Mouse (Mus musculus): ENCODE measurements at regions not wholly inside any gene's neighbourhood (a gene's known extent, or its start where the extent isn't known, plus 50 kb on each side); places are given as distances from the start of the nearest gene placed in this dataset.

- WGBS = 70% methylated on average over 1 of the region's 1 CpGs
- Histone ChIP-seq H3K27ac (ENCODE audit: low read length) (no peak overlapping the region), H3K9me3 (ENCODE audit: control insufficient read depth, low read depth, low read length) (no peaks in the 10 kb centered on the region)
Measured at GRCm38 (mm10) chr15:62192706-62193105, 1269.9 kb upstream of the A1bg start.

GRCm38 (mm10) chr15:62191641-62192040 lies 1268.8 kb upstream of the A1bg start:
- H3K36me3 ChIP-seq (ENCODE audit: control insufficient read depth, insufficient read depth, low read length) = no peaks in the 10 kb centered on the region
- no peaks in the 10 kb centered on the region for H3K27me3 ChIP-seq (ENCODE audit: control insufficient read depth, insufficient read depth, low read length)
- no peak overlapping the region for H3K27ac ChIP-seq (ENCODE audit: low read length)
- no peaks in the 10 kb centered on the region for H3K4me1 ChIP-seq (ENCODE audit: control insufficient read depth, insufficient read depth, low read length)
- H3K9me3 ChIP-seq (ENCODE audit: control insufficient read depth, low read depth, low read length) = no peaks in the 10 kb centered on the region
- WGBS = 78% methylated on average over 1 of the region's 1 CpGs
- H3K4me2 ChIP-seq (replicated peaks; ENCODE audit: low read depth, low read length) = no peak overlapping the region
- H3K9ac ChIP-seq (replicated peaks; ENCODE audit: low read depth, low read length) = no peak overlapping the region
- no peak overlapping the region for H3K4me3 ChIP-seq (ENCODE audit: low read depth, low read length)
- ATAC-seq (ENCODE audit: insufficient number of reproducible peaks, insufficient read depth, low FRiP score, low read depth) = no peak

More at GRCm38 (mm10) chr15:62192706-62193105, 1269.9 kb upstream of the A1bg start:
- ATAC-seq (ENCODE audit: insufficient number of reproducible peaks, insufficient read depth, low FRiP score, low read depth) = no peak
- Histone ChIP-seq H3K9ac (replicated peaks; ENCODE audit: low read depth, low read length) (no peak overlapping the region), H3K27me3 (ENCODE audit: control insufficient read depth, insufficient read depth, low read length) (no peaks in the 10 kb centered on the region), H3K4me3 (ENCODE audit: low read depth, low read length) (no peak overlapping the region), H3K36me3 (ENCODE audit: control insufficient read depth, insufficient read depth, low read length) (no peaks in the 10 kb centered on the region), H3K4me2 (replicated peaks; ENCODE audit: low read depth, low read length) (no peak overlapping the region), H3K4me1 (ENCODE audit: control insufficient read depth, insufficient read depth, low read length) (no peaks in the 10 kb centered on the region)

- H3K4me2 ChIP-seq (replicated peaks; ENCODE audit: low read depth, low read length) = no peak overlapping the region
- H3K4me1 ChIP-seq (ENCODE audit: control insufficient read depth, insufficient read depth, low read length) = no peaks in the 10 kb centered on the region
- ATAC-seq (ENCODE audit: insufficient number of reproducible peaks, insufficient read depth, low FRiP score, low read depth) = no peak
- no peaks in the 10 kb centered on the region for H3K36me3 ChIP-seq (ENCODE audit: control insufficient read depth, insufficient read depth, low read length)
- no peak overlapping the region for H3K4me3 ChIP-seq (ENCODE audit: low read depth, low read length)
- H3K27me3 ChIP-seq (ENCODE audit: control insufficient read depth, insufficient read depth, low read length) = no peaks in the 10 kb centered on the region
- no peak overlapping the region for H3K9ac ChIP-seq (replicated peaks; ENCODE audit: low read depth, low read length)
- 88% methylated on average over 5 of the region's 5 CpGs for WGBS
- H3K9me3 ChIP-seq (ENCODE audit: control insufficient read depth, low read depth, low read length) = no peaks in the 10 kb centered on the region
- no peak overlapping the region for H3K27ac ChIP-seq (ENCODE audit: low read length)
Measured at GRCm38 (mm10) chr15:62190977-62191614, 1268.3 kb upstream of the A1bg start.

GRCm38 (mm10) chr15:62190224-62190910 lies 1267.6 kb upstream of the A1bg start:
- Histone ChIP-seq H3K36me3 (ENCODE audit: control insufficient read depth, insufficient read depth, low read length) (no peaks in the 10 kb centered on the region), H3K4me2 (replicated peaks; ENCODE audit: low read depth, low read length) (no peak overlapping the region), H3K27me3 (ENCODE audit: control insufficient read depth, insufficient read depth, low read length) (no peaks in the 10 kb centered on the region), H3K27ac (ENCODE audit: low read length) (no peak overlapping the region), H3K9me3 (ENCODE audit: control insufficient read depth, low read depth, low read length) (no peaks in the 10 kb centered on the region), H3K4me1 (ENCODE audit: control insufficient read depth, insufficient read depth, low read length) (no peaks in the 10 kb centered on the region), H3K4me3 (ENCODE audit: low read depth, low read length) (no peak overlapping the region), H3K9ac (replicated peaks; ENCODE audit: low read depth, low read length) (no peak overlapping the region)
- WGBS = 80% methylated on average over 5 of the region's 5 CpGs
- ATAC-seq (ENCODE audit: insufficient number of reproducible peaks, insufficient read depth, low FRiP score, low read depth) = no peak

- no peaks in the 10 kb centered on the region for H3K27me3 ChIP-seq (ENCODE audit: control insufficient read depth, insufficient read depth, low read length)
- 91% methylated on average over 14 of the region's 14 CpGs for WGBS
- H3K4me1 ChIP-seq (ENCODE audit: control insufficient read depth, insufficient read depth, low read length) = no peaks in the 10 kb centered on the region
Measured at GRCm38 (mm10) chr15:62189565-62190181, 1266.9 kb upstream of the A1bg start.

GRCm38 (mm10) chr15:62186548-62186947 lies 1263.7 kb upstream of the A1bg start:
- Histone ChIP-seq H3K36me3 (ENCODE audit: control insufficient read depth, insufficient read depth, low read length) (no peaks in the 10 kb centered on the region), H3K9me3 (ENCODE audit: control insufficient read depth, low read depth, low read length) (no peaks in the 10 kb centered on the region), H3K27ac (ENCODE audit: low read length) (no peak overlapping the region), H3K4me2 (replicated peaks; ENCODE audit: low read depth, low read length) (no peak overlapping the region), H3K4me3 (ENCODE audit: low read depth, low read length) (no peak overlapping the region), H3K9ac (replicated peaks; ENCODE audit: low read depth, low read length) (no peak overlapping the region), H3K27me3 (ENCODE audit: control insufficient read depth, insufficient read depth, low read length) (no peaks in the 10 kb centered on the region), H3K4me1 (ENCODE audit: control insufficient read depth, insufficient read depth, low read length) (no peaks in the 10 kb centered on the region)
- 89% methylated on average over 11 of the region's 11 CpGs for WGBS
- ATAC-seq (ENCODE audit: insufficient number of reproducible peaks, insufficient read depth, low FRiP score, low read depth) = no peak

More at GRCm38 (mm10) chr15:62189565-62190181, 1266.9 kb upstream of the A1bg start:
- H3K9ac ChIP-seq (replicated peaks; ENCODE audit: low read depth, low read length) = no peak overlapping the region
- H3K27ac ChIP-seq (ENCODE audit: low read length) = no peak overlapping the region
- no peak for ATAC-seq (ENCODE audit: insufficient number of reproducible peaks, insufficient read depth, low FRiP score, low read depth)
- no peaks in the 10 kb centered on the region for H3K9me3 ChIP-seq (ENCODE audit: control insufficient read depth, low read depth, low read length)
- no peaks in the 10 kb centered on the region for H3K36me3 ChIP-seq (ENCODE audit: control insufficient read depth, insufficient read depth, low read length)
- no peak overlapping the region for H3K4me2 ChIP-seq (replicated peaks; ENCODE audit: low read depth, low read length)
- no peak overlapping the region for H3K4me3 ChIP-seq (ENCODE audit: low read depth, low read length)

GRCm38 (mm10) chr15:62183803-62184202 lies 1261.0 kb upstream of the A1bg start:
- no peaks in the 10 kb centered on the region for H3K27me3 ChIP-seq (ENCODE audit: control insufficient read depth, insufficient read depth, low read length)
- ATAC-seq (ENCODE audit: insufficient number of reproducible peaks, insufficient read depth, low FRiP score, low read depth) = no peak

GRCm38 (mm10) chr15:62181454-62181910 lies 1258.7 kb upstream of the A1bg start:
- no peaks in the 10 kb centered on the region for H3K9me3 ChIP-seq (ENCODE audit: control insufficient read depth, low read depth, low read length)
- no peak for ATAC-seq (ENCODE audit: insufficient number of reproducible peaks, insufficient read depth, low FRiP score, low read depth)
- no peak overlapping the region for H3K4me2 ChIP-seq (replicated peaks; ENCODE audit: low read depth, low read length)
- no peak overlapping the region for H3K27ac ChIP-seq (ENCODE audit: low read length)
- H3K36me3 ChIP-seq (ENCODE audit: control insufficient read depth, insufficient read depth, low read length) = no peaks in the 10 kb centered on the region
- H3K4me1 ChIP-seq (ENCODE audit: control insufficient read depth, insufficient read depth, low read length) = no peaks in the 10 kb centered on the region
- no peaks in the 10 kb centered on the region for H3K27me3 ChIP-seq (ENCODE audit: control insufficient read depth, insufficient read depth, low read length)
- H3K4me3 ChIP-seq (ENCODE audit: low read depth, low read length) = no peak overlapping the region
- no peak overlapping the region for H3K9ac ChIP-seq (replicated peaks; ENCODE audit: low read depth, low read length)
- WGBS = 77% methylated on average over 2 of the region's 2 CpGs

More at GRCm38 (mm10) chr15:62183803-62184202, 1261.0 kb upstream of the A1bg start:
- 78% methylated on average over 4 of the region's 4 CpGs for WGBS
- H3K27ac ChIP-seq (ENCODE audit: low read length) = no peak overlapping the region
- H3K4me3 ChIP-seq (ENCODE audit: low read depth, low read length) = no peak overlapping the region
- H3K36me3 ChIP-seq (ENCODE audit: control insufficient read depth, insufficient read depth, low read length) = no peaks in the 10 kb centered on the region
- no peaks in the 10 kb centered on the region for H3K4me1 ChIP-seq (ENCODE audit: control insufficient read depth, insufficient read depth, low read length)
- no peaks in the 10 kb centered on the region for H3K9me3 ChIP-seq (ENCODE audit: control insufficient read depth, low read depth, low read length)
- no peak overlapping the region for H3K4me2 ChIP-seq (replicated peaks; ENCODE audit: low read depth, low read length)
- H3K9ac ChIP-seq (replicated peaks; ENCODE audit: low read depth, low read length) = no peak overlapping the region
